Mouse (Mus musculus) midbrain, embryonic 16.5 days (tissue): ENCODE results near the gene Slc19a1. TPM values are rescaled to one million over a fixed set of nuclear protein-coding genes. Genes with fewer than 3 reads are reported as not detected.

Source experiments
- ATAC-seq: fragments of 200-750 bp; cut with Nextera tagmentation; 2 replicates; pipeline ENCODE4 v1.8.0; 2017; ENCODE audit warnings: moderate TSS enrichment
- H3K27ac ChIP-seq: fragments of 300-500 bp; sonication (generic); 2 replicates; pipeline ENCODE4 v1.5.1; 2014; ENCODE audit warnings: mild to moderate bottlenecking, low read length, mixed read lengths
- H3K27me3 ChIP-seq: fragments of 300-500 bp; sonication (generic); 2 replicates; pipeline ENCODE4 v1.6.1; 2014; ENCODE audit warnings: low read depth, low read length, mixed read lengths; ENCODE audit not compliant: control insufficient read depth, insufficient read depth
- H3K36me3 ChIP-seq: fragments of 300-500 bp; sonication (generic); 2 replicates; pipeline ENCODE4 v1.6.1; 2014; ENCODE audit warnings: mild to moderate bottlenecking, low read length, moderate library complexity, mixed read lengths; ENCODE audit not compliant: control insufficient read depth, insufficient read depth
- H3K4me1 ChIP-seq: fragments of 300-500 bp; sonication (generic); 2 replicates; pipeline ENCODE4 v1.6.1; 2014; ENCODE audit warnings: mild to moderate bottlenecking, low read length, mixed read lengths; ENCODE audit not compliant: control insufficient read depth, insufficient read depth
- H3K4me2 ChIP-seq: fragments of 300-500 bp; sonication (generic); 2 replicates; pipeline ENCODE4 v1.6.1; 2014; ENCODE audit warnings: mild to moderate bottlenecking, low read length, mixed read lengths
- H3K4me3 ChIP-seq: fragments of 300-500 bp; sonication (generic); 2 replicates; pipeline ENCODE4 v1.5.1; 2014; ENCODE audit warnings: low read depth, mild to moderate bottlenecking, low read length, moderate library complexity, mixed read lengths
- H3K9ac ChIP-seq: fragments of 300-500 bp; sonication (generic); 2 replicates; pipeline ENCODE4 v1.6.1; 2014; ENCODE audit warnings: low read depth, low read length, mixed read lengths
- H3K9me3 ChIP-seq: fragments of 300-500 bp; sonication (generic); replicated peaks from 2 replicates; pipeline ENCODE4 v1.6.1; 2014; ENCODE audit warnings: mild to moderate bottlenecking, low read length, mixed read lengths; ENCODE audit not compliant: control insufficient read depth, poor library complexity, severe bottlenecking
- WGBS: fragments of 180-500 bp; shearing (Covaris S2); extraction: QIAGEN DNeasy Blood & Tissue Kit; methylation state at CpG from one replicate; pipeline ENCODE4 v1.1.7; 2014; 5-methylcytosine and 5-hydroxymethylcytosine counted together
- polyA plus RNA-seq: library from polyadenylated mRNA; unstranded; fragments of >200 nt; fragmentation: Nextera tagmentation; extraction: Ambion mirVana; gene quantifications from 2 replicates; pipeline ENCODE4 v1.2.1, GENCODE M21; 2015

The Slc19a1 gene
- polyA plus RNA-seq, 1 experiment from 2014 or later, result 44.4 TPM

DNA sequence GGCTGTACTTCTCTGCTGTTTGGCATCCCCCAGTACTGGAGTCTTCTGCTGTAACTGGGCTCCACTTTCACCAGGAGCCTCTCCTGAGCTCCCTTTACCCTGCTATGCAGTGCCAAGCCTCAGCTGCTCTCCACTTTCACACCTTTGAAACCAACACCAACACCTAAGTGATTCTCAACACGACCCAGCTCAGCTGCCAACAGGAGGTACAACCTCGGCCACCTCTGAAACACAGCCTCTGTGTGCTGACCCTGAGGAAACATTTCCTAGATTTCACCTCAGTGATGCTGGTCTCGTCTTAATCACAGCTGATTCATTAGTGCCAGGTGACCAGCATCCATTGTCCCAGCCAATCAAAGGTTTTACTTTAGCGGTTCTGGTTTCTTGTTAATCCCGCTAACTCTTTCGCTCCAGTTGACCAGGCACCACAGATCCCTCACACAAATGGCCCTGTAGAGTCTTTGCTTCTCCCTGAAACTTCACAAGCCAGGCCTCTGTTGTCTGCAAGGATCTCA, 3.2 kb upstream of the Slc19a1 start:
- no peak overlapping the region for H3K4me3 ChIP-seq
- H3K4me1 ChIP-seq, result no peaks in the 10 kb centered on the region; the same call in 1 of the 2 replicates
- no peak overlapping the region for H3K9ac ChIP-seq
- WGBS, result 80% methylated on average over 6 of the region's 6 CpGs
- no peak overlapping the region for H3K4me2 ChIP-seq
- H3K27ac ChIP-seq, result no peak overlapping the region
- H3K27me3 ChIP-seq, result no peaks in the 10 kb centered on the region
- H3K9me3 ChIP-seq, result no peaks in the 10 kb centered on the region; the same call in 1 of the 2 replicates
- H3K36me3 ChIP-seq, result no peaks in the 10 kb centered on the region
- ATAC-seq, result no peak

GRCm38 (mm10) chr10:77029761-77030160, 2.3 kb upstream of the Slc19a1 start:
- Histone ChIP-seq H3K36me3 (no peaks in the 10 kb centered on the region), H3K27me3 (no peaks in the 10 kb centered on the region), H3K4me2 (no peak overlapping the region), H3K9me3 (no peaks in the 10 kb centered on the region; the same call in 1 of the 2 replicates), H3K4me1 (peaks cover 7% of the 10 kb centered on the region), H3K4me3 (no peak overlapping the region), H3K27ac (no peak overlapping the region), H3K9ac (no peak overlapping the region)
- no peak for ATAC-seq
- WGBS, result 89% methylated on average over 4 of the region's 4 CpGs

GRCm38 (mm10) chr10:77030666-77031065, 1.4 kb upstream of the Slc19a1 start:
- no peaks in the 10 kb centered on the region for H3K27me3 ChIP-seq
- peaks cover 14% of the 10 kb centered on the region for H3K4me1 ChIP-seq
- no peak overlapping the region for H3K4me3 ChIP-seq
- H3K4me2 ChIP-seq, result no peak overlapping the region
- no peaks in the 10 kb centered on the region; the same call in 1 of the 2 replicates for H3K9me3 ChIP-seq
- no peak overlapping the region for H3K9ac ChIP-seq
- ATAC-seq, result no peak
- no peak overlapping the region for H3K27ac ChIP-seq
- 91% methylated on average over 5 of the region's 5 CpGs for WGBS
- H3K36me3 ChIP-seq, result no peaks in the 10 kb centered on the region

GRCm38 (mm10) chr10:77032591-77033322, 716 bp downstream of the Slc19a1 start:
- Histone ChIP-seq H3K9ac (peak overlapping the region; percentile 88), H3K27ac (peak overlapping the region; percentile 81), H3K4me1 (peaks cover 14% of the 10 kb centered on the region), H3K4me2 (peak overlapping the region; percentile 75), H3K27me3 (no peaks in the 10 kb centered on the region), H3K4me3 (peak overlapping the region; percentile 59), H3K9me3 (no peaks in the 10 kb centered on the region), H3K36me3 (no peaks in the 10 kb centered on the region)
- peak; percentile 95 for ATAC-seq
- WGBS, result under 1% methylated on average over 49 of the region's 49 CpGs

DNA sequence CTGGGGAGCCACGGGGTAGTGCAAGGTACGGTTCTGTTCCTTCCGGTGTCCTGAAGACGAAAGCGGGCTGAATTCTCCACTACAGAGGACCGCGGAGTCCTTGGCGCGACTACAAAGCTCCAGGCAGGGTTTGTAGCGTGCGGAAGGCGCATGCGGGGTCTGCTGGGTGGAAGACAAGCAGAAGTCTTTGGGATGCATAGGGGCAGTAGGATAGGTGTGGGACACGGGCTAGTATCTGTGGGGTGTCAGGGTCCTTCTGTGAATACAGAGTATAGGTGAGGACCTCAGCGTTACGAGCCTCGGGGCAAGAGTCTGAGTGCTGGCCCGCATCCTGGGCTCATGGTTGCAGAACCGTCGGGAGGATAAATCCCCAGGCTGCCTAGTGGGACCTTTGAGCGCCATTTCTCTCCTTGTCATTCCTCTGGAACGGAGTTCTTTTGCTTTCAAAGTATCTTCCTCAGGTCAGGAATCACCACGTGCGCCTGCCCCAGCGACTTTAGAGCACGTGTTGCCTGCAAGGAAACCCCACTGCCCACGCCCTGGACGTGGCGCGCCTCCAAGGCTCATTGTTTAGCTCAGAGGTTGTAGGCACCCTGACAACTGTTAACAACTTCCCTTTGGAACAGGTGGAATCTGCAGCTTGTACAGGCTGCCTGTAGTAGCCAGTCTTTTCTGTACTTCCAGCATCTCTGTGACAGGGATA, 1.4 kb downstream of the Slc19a1 start:
- Histone ChIP-seq H3K27ac (peak overlapping the region; percentile 81), H3K4me1 (peaks cover 14% of the 10 kb centered on the region), H3K4me2 (peak overlapping the region; percentile 75), H3K9ac (peak overlapping the region; percentile 73), H3K36me3 (no peaks in the 10 kb centered on the region), H3K4me3 (peak overlapping the region; percentile 59), H3K27me3 (no peaks in the 10 kb centered on the region), H3K9me3 (no peaks in the 10 kb centered on the region)
- peak; percentile 82 for ATAC-seq
- under 1% methylated on average over 30 of the region's 30 CpGs for WGBS

GRCm38 (mm10) chr10:77035487-77035886, 3.4 kb downstream of the Slc19a1 start:
- H3K27me3 ChIP-seq, result no peaks in the 10 kb centered on the region
- no peak for ATAC-seq
- peaks cover 5% of the 10 kb centered on the region; the same call in 1 of the 2 replicates for H3K36me3 ChIP-seq
- WGBS, result 86% methylated on average over 6 of the region's 6 CpGs
- H3K9ac ChIP-seq, result no peak overlapping the region; the same call in 1 of the 2 replicates
- H3K9me3 ChIP-seq, result no peaks in the 10 kb centered on the region
- H3K27ac ChIP-seq, result no peak overlapping the region
- no peak overlapping the region for H3K4me3 ChIP-seq
- H3K4me1 ChIP-seq, result peaks cover 14% of the 10 kb centered on the region
- peak overlapping the region; percentile 75; the same call in 1 of the 2 replicates for H3K4me2 ChIP-seq

DNA sequence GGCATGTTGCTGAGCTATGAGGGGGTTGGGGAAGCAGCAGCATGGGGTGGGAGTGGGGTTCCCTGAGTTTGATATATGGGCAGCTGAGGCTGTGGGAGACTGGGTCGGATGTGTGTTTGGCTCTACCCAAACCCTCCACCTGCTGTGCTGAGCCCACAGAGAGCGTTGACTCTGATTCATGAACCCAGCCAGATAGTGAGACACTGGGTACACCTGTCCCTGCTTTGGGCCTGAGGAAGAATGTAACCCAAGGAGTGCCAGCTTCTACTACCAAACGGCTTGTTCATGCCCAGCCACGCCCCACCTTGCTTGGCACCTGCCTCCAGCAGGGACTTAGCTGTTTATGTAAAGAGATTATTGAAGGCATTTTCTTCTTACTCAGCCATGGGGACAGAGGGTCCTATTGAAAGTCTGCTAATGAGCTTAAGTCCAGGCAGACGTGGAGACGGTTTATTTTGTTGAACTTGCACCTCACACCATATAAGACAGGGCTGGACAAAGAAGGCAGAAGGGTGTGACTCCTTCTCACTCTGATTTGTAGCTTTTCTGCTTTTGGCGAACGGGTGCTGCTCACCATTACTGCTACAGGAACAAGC, 6.6 kb downstream of the Slc19a1 start:
- Histone ChIP-seq H3K36me3 (peaks cover 19% of the 10 kb centered on the region), H3K4me3 (no peak overlapping the region), H3K9ac (no peak overlapping the region), H3K9me3 (no peaks in the 10 kb centered on the region), H3K27ac (no peak overlapping the region), H3K4me2 (no peak overlapping the region), H3K4me1 (peaks cover 14% of the 10 kb centered on the region), H3K27me3 (no peaks in the 10 kb centered on the region)
- ATAC-seq, result no peak
- 62% methylated on average over 8 of the region's 8 CpGs for WGBS

GRCm38 (mm10) chr10:77048196-77048595, 16.2 kb downstream of the Slc19a1 start:
- H3K4me3 ChIP-seq, result no peak overlapping the region
- peaks cover 17% of the 10 kb centered on the region for H3K36me3 ChIP-seq
- no peaks in the 10 kb centered on the region for H3K9me3 ChIP-seq
- ATAC-seq, result no peak
- H3K4me2 ChIP-seq, result no peak overlapping the region
- no peak overlapping the region for H3K9ac ChIP-seq
- H3K4me1 ChIP-seq, result no peaks in the 10 kb centered on the region
- no peaks in the 10 kb centered on the region for H3K27me3 ChIP-seq
- H3K27ac ChIP-seq, result no peak overlapping the region
- 79% methylated on average over 4 of the region's 4 CpGs for WGBS
